Mouse (Mus musculus) pancreas, adult 10 weeks (tissue): ENCODE data around the gene Ccr6. TPM values are rescaled to one million over a fixed set of nuclear protein-coding genes. Genes with fewer than 3 reads are reported as not detected.

ENCODE experiments used
- polyA plus RNA-seq: library from polyadenylated mRNA; stranded (reverse); fragments of 350-450 nt; fragmentation: Illumina TruSeq; extraction: RNeasy Lipid Tissue Mini Kit (QIAGEN cat#74804); gene quantifications from one replicate; pipeline ENCODE4 v1.2.3, GENCODE M21; 2015; ENCODE audit warnings: low read depth, low replicate concordance; ENCODE audit not compliant: insufficient read depth

Ccr6 gene
- not detected for polyA plus RNA-seq

DNA sequence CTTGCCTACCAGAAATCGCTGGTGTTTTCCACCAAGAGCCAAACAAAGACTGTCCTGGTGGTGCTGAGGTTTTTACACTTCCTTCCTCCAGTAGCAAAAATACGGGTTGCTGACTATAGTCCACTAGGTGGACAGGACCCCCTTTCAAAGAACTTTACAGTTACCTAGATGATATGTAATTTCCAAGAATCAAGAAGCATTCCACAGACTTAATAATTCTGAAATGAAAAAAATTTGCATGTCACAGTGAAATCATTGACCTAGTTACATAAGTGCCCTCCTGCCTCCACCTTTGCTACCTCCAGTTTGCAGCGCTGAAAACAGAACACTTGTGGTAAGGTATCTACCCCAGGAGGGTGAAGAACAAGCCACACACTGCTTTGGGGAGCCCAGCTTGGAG, at the start of gene Ccr6:
Gene Ccr6, plus strand, starts transcription at position 301 of the 400 bp plus-strand sequence.

DNA sequence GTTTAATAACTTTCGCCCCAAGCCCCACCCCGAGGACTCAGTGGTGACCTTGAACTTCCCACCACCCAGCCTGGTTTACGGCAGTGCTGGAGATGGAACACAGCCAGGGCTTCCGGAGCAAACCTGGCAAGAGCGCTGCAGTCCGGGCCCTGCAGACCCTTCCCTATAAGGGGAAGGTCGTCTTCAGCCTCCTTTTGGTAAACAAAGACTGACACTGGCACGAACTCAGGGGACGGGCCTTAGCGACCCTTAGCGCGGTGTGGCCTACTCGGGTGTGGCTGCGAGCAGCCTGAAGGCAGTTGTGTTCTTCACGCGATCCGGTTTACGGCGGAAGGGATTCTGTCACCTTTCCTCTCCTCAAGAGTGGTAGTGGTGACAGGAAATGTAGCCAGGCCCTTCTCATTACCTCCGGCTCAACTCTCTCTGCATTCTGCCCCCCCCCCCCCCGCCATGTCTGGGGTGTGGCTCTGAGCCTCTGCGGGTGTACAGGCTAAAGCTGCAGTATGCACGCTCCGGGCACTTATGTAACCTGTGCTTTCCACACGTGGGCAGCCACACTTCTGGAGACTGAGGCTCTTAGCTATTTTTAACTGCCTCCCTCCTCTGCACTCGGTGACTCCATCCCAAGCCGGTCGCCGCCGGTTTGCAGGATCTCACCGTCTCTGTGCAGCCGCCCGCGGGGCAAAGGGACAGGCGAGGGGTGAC, 47.1 kb downstream of the Ccr6 start, which contains the start of gene Mpc1:
Gene Mpc1, plus strand, starts transcription at position 84 of the 705 bp plus-strand sequence.

Other genes with a start within 250 kb of the Ccr6 start
- gene Gm49673, start 88.3 kb upstream of the Ccr6 start, polyA plus RNA-seq: not detected
- 9.3 TPM for gene Rnaset2a, start 87.9 kb upstream of the Ccr6 start, polyA plus RNA-seq
- gene Fgfr1op, start 70.5 kb upstream of the Ccr6 start, polyA plus RNA-seq: 4.9 TPM
- 28.0 TPM for gene Mpc1, start 46.9 kb downstream of the Ccr6 start, polyA plus RNA-seq
- gene Sft2d1, start 75.1 kb downstream of the Ccr6 start, polyA plus RNA-seq: 15.8 TPM
- not detected for gene Prr18, start 101.4 kb downstream of the Ccr6 start, polyA plus RNA-seq
- 1.6 TPM for gene T2, start 119.9 kb downstream of the Ccr6 start, polyA plus RNA-seq
- not detected for gene T, start 198.4 kb downstream of the Ccr6 start, polyA plus RNA-seq